Mouse (Mus musculus): ENCODE results near the gene Map4k5.

GRCm38 (mm10) chr12:69908511-69908900 lies 15.5 kb upstream of the Map4k5 start:
- TF ChIP-seq FLI1 (IDR thresholded peaks at IDR 0.05; ENCODE audit: low read length) (no peak), GATA1 (IDR thresholded peaks at IDR 0.05; ENCODE audit: borderline replicate concordance, low read length) (no peak)

Data from megakaryocyte, embryonic 14.5 days (primary cell).